11 mouse cellular contexts compared by ENCODE assay signal in genomic region chr13:8316347-8317141, GRCm38 (mm10).
DNase-seq lines count a peak whose midpoint lies in the region; ATAC-seq and TF ChIP-seq lines count a peak whose summit lies in the region.
"Had no signal": no experiment of that assay in that cellular context is flagged by ENCODE, and none has a peak within 500 bp of the region (broad histone marks: within the 10 kb centered on the region; RNA-seq: fewer than 3 reads in every experiment).

No protein-coding gene starts in this region.

- H3K4me3 ChIP-seq in myocyte = no peak overlapping the region
- H3K4me3 ChIP-seq: liver, embryonic 13.5 days had no signal

- no peak overlapping the region for H3ac ChIP-seq in myocyte (ENCODE audit: control insufficient read depth, insufficient read length)

- intact Hi-C loops in gastrocnemius, postnatal 36 days (cut with DNase I) = no loop called here

- no peak overlapping the region for H3K4me2 ChIP-seq in myocyte (ENCODE audit: low read depth)
- H3K4me2 ChIP-seq: liver, embryonic 13.5 days had no signal

- no peak for ATAC-seq in megakaryocyte, adult 5-6 weeks (ENCODE audit: poor library complexity, severe bottlenecking)
- ATAC-seq: inflammation-experienced regulatory T-cells, adult 6 months had no signal

- H3K36me3 ChIP-seq in myocyte (ENCODE audit: control insufficient read depth, insufficient read depth) = no peaks in the 10 kb centered on the region
- H3K36me3 ChIP-seq: G1E; liver, embryonic 13.5 days had no signal

- TF ChIP-seq POLR2A in myocyte (IDR thresholded peaks at IDR 0.05; ENCODE audit: insufficient read length, low read depth) = no peak

- peak; percentile 2 for DNase-seq in kidney, postnatal 14 days
- no peak for DNase-seq in kidney, adult 9 months
- peak; percentile 34 for DNase-seq in Muller cell, postnatal 12 days (ENCODE audit: inconsistent ontology term)
- peak; percentile 73 for DNase-seq in embryo, embryonic 10 days (ENCODE audit: low spot score)
- no peak for DNase-seq in gastrocnemius, postnatal 36 days
- DNase-seq: heart, adult 18-20 months; liver, embryonic 13.5 days had no signal

- H3K79me2 ChIP-seq in myocyte (ENCODE audit: control insufficient read depth, insufficient read depth) = no peaks in the 10 kb centered on the region

- no peaks in the 10 kb centered on the region for H3K27me3 ChIP-seq in myocyte (ENCODE audit: control insufficient read depth, insufficient read depth, insufficient read length)
- H3K27me3 ChIP-seq: liver, embryonic 13.5 days had no signal

TF ChIP-seq in myocyte, 11 proteins besides CTCF, POLR2A, EP300 and RAD21:
- TF ChIP-seq USF1 (IDR thresholded peaks at IDR 0.05; ENCODE audit: low read depth) (no peak), TCF12 (IDR thresholded peaks at IDR 0.05; ENCODE audit: insufficient read depth, poor library complexity, severe bottlenecking) (no peak), SRF (IDR thresholded peaks at IDR 0.05; ENCODE audit: control insufficient read depth, insufficient read length, low read depth) (no peak), CEBPB (IDR thresholded peaks at IDR 0.05; ENCODE audit: insufficient read depth, poor library complexity, severe bottlenecking) (no peak), TCF3 (IDR thresholded peaks at IDR 0.05; ENCODE audit: insufficient read length, low read depth) (no peak), REST (IDR thresholded peaks at IDR 0.05; ENCODE audit: insufficient read depth, insufficient read length) (peak; percentile 83)

Comparison
In these comparisons a context has a peak if more than half of its experiments do, and no peak if none do; other contexts are left out.
1. DNase-seq: peak in kidney, postnatal 14 days (single experiment), Muller cell, postnatal 12 days (single experiment) and embryo, embryonic 10 days (single experiment); none in kidney, adult 9 months (single experiment) and gastrocnemius, postnatal 36 days (0 of 2).